Mouse (Mus musculus) erythroblast, embryonic 14.5 days (primary cell): ENCODE results near the gene Nkiras2. TPM values are rescaled to one million over a fixed set of nuclear protein-coding genes. Genes with fewer than 3 reads are reported as not detected.

Source experiments
- H3K27me3 ChIP-seq: 2 replicates; pipeline ENCODE4 v1.6.1; 2012; ENCODE audit warnings: inconsistent platforms; ENCODE audit not compliant: control insufficient read depth
- H3K36me3 ChIP-seq: 2 replicates; pipeline ENCODE4 v1.6.1; 2012; ENCODE audit warnings: mild to moderate bottlenecking, inconsistent platforms; ENCODE audit not compliant: control insufficient read depth
- H3K4me1 ChIP-seq: 2 replicates; pipeline ENCODE4 v1.6.1; 2012; ENCODE audit warnings: inconsistent platforms; ENCODE audit not compliant: control insufficient read depth
- H3K4me3 ChIP-seq: replicated peaks from 2 replicates; pipeline ENCODE3; 2012; ENCODE audit warnings: moderate library complexity, mild to moderate bottlenecking, inconsistent platforms
- H3K9me3 ChIP-seq: 2 replicates; pipeline ENCODE4 v1.6.1; 2012; ENCODE audit warnings: low read length, inconsistent platforms, mixed read lengths; ENCODE audit not compliant: control insufficient read depth
- GATA1 ChIP-seq: IDR thresholded peaks from 2 replicates; pipeline ENCODE4 v1.6.1; 2012; ENCODE audit warnings: low read length, inconsistent platforms, mixed read lengths
- TAL1 ChIP-seq: IDR thresholded peaks from 3 replicates; pipeline ENCODE4 v1.6.1; 2012; ENCODE audit warnings: low read length, inconsistent platforms, mixed read lengths
- polyA plus RNA-seq: library from polyadenylated mRNA; stranded (reverse); fragments of >175 nt; gene quantifications from 2 replicates; pipeline ENCODE4 v1.2.3, GENCODE M21; 2012

Nkiras2 gene
- polyA plus RNA-seq: 3.2 and 4.0 TPM in 2 replicates

- H3K4me3 ChIP-seq: peak within 1 kb of the TSS; percentile 70
- peaks cover 58% of the 10 kb centered on the region for H3K4me1 ChIP-seq
- H3K36me3 ChIP-seq: peaks cover 8% of the 10 kb centered on the region
- no peaks in the 10 kb centered on the region for H3K27me3 ChIP-seq
- H3K9me3 ChIP-seq: no peaks in the 10 kb centered on the region
- no peak for TF ChIP-seq GATA1
- no peak for TF ChIP-seq TAL1
Observed at GRCm38 (mm10) chr11:100618761-100619484, at the start of gene Nkiras2. Gene Nkiras2, plus strand, starts transcription at chr11:100619244.

- Histone ChIP-seq H3K9me3 (no peaks in the 10 kb centered on the region; the same call in 1 of the 2 replicates), H3K4me1 (peaks cover 13% of the 10 kb centered on the region), H3K27me3 (peaks cover 5% of the 10 kb centered on the region), H3K4me3 (no peak overlapping the region), H3K36me3 (no peaks in the 10 kb centered on the region)
- no peak for TF ChIP-seq TAL1
- TF ChIP-seq GATA1: no peak
Observed at GRCm38 (mm10) chr11:100569789-100570188, 49.3 kb upstream of the Nkiras2 start.

GRCm38 (mm10) chr11:100570430-100571201 is 48.4 kb upstream of the Nkiras2 start:
- Histone ChIP-seq H3K36me3 (no peaks in the 10 kb centered on the region), H3K4me3 (no peak overlapping the region), H3K9me3 (no peaks in the 10 kb centered on the region; the same call in 1 of the 2 replicates), H3K4me1 (peaks cover 21% of the 10 kb centered on the region), H3K27me3 (peaks cover 5% of the 10 kb centered on the region)
- TF ChIP-seq TAL1 (no peak), GATA1 (no peak)

GRCm38 (mm10) chr11:100571202-100571567 is 47.9 kb upstream of the Nkiras2 start:
- peaks cover 27% of the 10 kb centered on the region for H3K4me1 ChIP-seq
- H3K36me3 ChIP-seq: no peaks in the 10 kb centered on the region
- no peak overlapping the region for H3K4me3 ChIP-seq
- no peaks in the 10 kb centered on the region for H3K9me3 ChIP-seq
- TF ChIP-seq TAL1 (no peak), GATA1 (no peak)
- H3K27me3 ChIP-seq: peaks cover 5% of the 10 kb centered on the region

- peaks cover 12% of the 10 kb centered on the region for H3K36me3 ChIP-seq
- H3K4me3 ChIP-seq: peak overlapping the region; percentile 69
- TF ChIP-seq TAL1 (no peak), GATA1 (no peak)
- peaks cover 28% of the 10 kb centered on the region for H3K4me1 ChIP-seq
- peaks cover 5% of the 10 kb centered on the region for H3K27me3 ChIP-seq
- no peaks in the 10 kb centered on the region for H3K9me3 ChIP-seq
Observed at GRCm38 (mm10) chr11:100574188-100574587, 44.9 kb upstream of the Nkiras2 start.

GRCm38 (mm10) chr11:100574708-100575483 is 44.1 kb upstream of the Nkiras2 start, which contains the start of gene Cnp:
Gene Cnp, plus strand, starts transcription at chr11:100574904.
- H3K27me3 ChIP-seq: peaks cover 5% of the 10 kb centered on the region

GRCm38 (mm10) chr11:100575484-100575855 is 43.6 kb upstream of the Nkiras2 start:
- Histone ChIP-seq H3K4me3 (peak overlapping the region; percentile 69), H3K4me1 (peaks cover 27% of the 10 kb centered on the region), H3K9me3 (no peaks in the 10 kb centered on the region), H3K36me3 (peaks cover 24% of the 10 kb centered on the region), H3K27me3 (peaks cover 5% of the 10 kb centered on the region)
- TF ChIP-seq GATA1 (no peak), TAL1 (no peak)

More at GRCm38 (mm10) chr11:100574708-100575483, 44.1 kb upstream of the Nkiras2 start, which contains the start of gene Cnp:
- Histone ChIP-seq H3K36me3 (peaks cover 19% of the 10 kb centered on the region), H3K9me3 (no peaks in the 10 kb centered on the region), H3K4me3 (peak within 1 kb of the TSS; percentile 69), H3K4me1 (peaks cover 28% of the 10 kb centered on the region)
- TF ChIP-seq TAL1 (no peak), GATA1 (no peak)

- Histone ChIP-seq H3K4me3 (no peak overlapping the region), H3K4me1 (peaks cover 22% of the 10 kb centered on the region), H3K27me3 (peaks cover 2% of the 10 kb centered on the region), H3K36me3 (peaks cover 32% of the 10 kb centered on the region), H3K9me3 (no peaks in the 10 kb centered on the region)
- no peak for TF ChIP-seq TAL1
Observed at GRCm38 (mm10) chr11:100576256-100576655, 42.8 kb upstream of the Nkiras2 start.
